Mouse (Mus musculus) midbrain, embryonic 11.5 days (tissue): ENCODE results near the gene Zic2. TPM values are rescaled to one million over a fixed set of nuclear protein-coding genes. Genes with fewer than 3 reads are reported as not detected.
A peak's percentile ranks its signal among the peaks of the same experiment; 100 is the strongest.

ENCODE experiments used
- ATAC-seq: fragments of 200-750 bp; cut with Nextera tagmentation; 2 replicates; pipeline ENCODE4 v1.8.0; 2017; ENCODE audit warnings: moderate TSS enrichment, moderate library complexity; ENCODE audit not compliant: low FRiP score
- DNase-seq: peaks from one replicate; pipeline ENCODE4 v3.0.0; 2015; ENCODE audit warnings: low spot score; ENCODE audit errors: missing footprints
- H3K27ac ChIP-seq: fragments of 300-500 bp; sonication (generic); 2 replicates; pipeline ENCODE4 v1.5.1; 2014; ENCODE audit warnings: low read depth, low read length
- H3K27me3 ChIP-seq: fragments of 300-500 bp; sonication (generic); 2 replicates; pipeline ENCODE4 v1.6.1; 2014; ENCODE audit warnings: mild to moderate bottlenecking, low read length, moderate library complexity, mixed read lengths; ENCODE audit not compliant: control insufficient read depth, insufficient read depth
- H3K36me3 ChIP-seq: fragments of 300-500 bp; sonication (generic); 2 replicates; pipeline ENCODE4 v1.6.1; 2014; ENCODE audit warnings: mild to moderate bottlenecking, low read length, moderate library complexity, mixed read lengths; ENCODE audit not compliant: control insufficient read depth, insufficient read depth
- H3K4me1 ChIP-seq: fragments of 300-500 bp; sonication (generic); 2 replicates; pipeline ENCODE4 v1.6.1; 2014; ENCODE audit warnings: low read length; ENCODE audit not compliant: control insufficient read depth, insufficient read depth
- H3K4me2 ChIP-seq: fragments of 300-500 bp; sonication (generic); 2 replicates; pipeline ENCODE4 v1.6.1; 2014; ENCODE audit warnings: mild to moderate bottlenecking, moderate library complexity
- H3K4me3 ChIP-seq: fragments of 300-500 bp; sonication (generic); 2 replicates; pipeline ENCODE4 v1.5.1; 2014; ENCODE audit warnings: low read depth, low read length
- H3K9ac ChIP-seq: fragments of 300-500 bp; sonication (generic); 2 replicates; pipeline ENCODE4 v1.6.1; 2014; ENCODE audit warnings: low read length
- H3K9me3 ChIP-seq: fragments of 300-500 bp; sonication (generic); 2 replicates; pipeline ENCODE4 v1.6.1; 2016; ENCODE audit warnings: low read length; ENCODE audit not compliant: control insufficient read depth
- WGBS: fragments of 180-500 bp; shearing (Covaris S2); extraction: QIAGEN DNeasy Blood & Tissue Kit; methylation state at CpG from one replicate; pipeline ENCODE4 v1.1.7; 2014; 5-methylcytosine and 5-hydroxymethylcytosine counted together
- polyA plus RNA-seq: library from polyadenylated mRNA; unstranded; fragments of >200 nt; fragmentation: Nextera tagmentation; extraction: Ambion mirVana; gene quantifications from 2 replicates; pipeline ENCODE4 v1.2.1, GENCODE M21; 2014

The Zic2 gene
- polyA plus RNA-seq, 1 experiment from 2014 or later, result 5.8 TPM

DNA sequence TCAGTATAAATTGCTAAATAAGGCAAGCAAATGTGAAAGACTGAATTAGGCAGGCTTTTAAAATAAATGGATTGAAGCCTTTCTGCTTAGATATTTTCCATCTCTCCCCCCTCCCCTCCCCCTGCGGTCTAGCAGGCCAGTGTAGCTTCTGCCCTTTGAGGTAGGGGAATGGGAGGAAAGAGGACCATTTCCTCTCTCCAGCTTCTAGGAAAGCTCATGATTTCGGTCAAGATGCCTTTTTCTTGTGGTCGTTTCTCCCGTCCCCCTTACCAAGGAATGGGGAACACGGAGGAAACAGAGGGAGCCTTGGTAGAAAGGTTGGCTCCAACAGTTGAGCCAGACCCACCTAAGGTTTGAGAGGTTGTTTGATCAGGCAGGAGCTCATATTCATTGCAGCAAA is 2.6 kb upstream of the Zic2 start:
- 2% methylated on average over 5 of the region's 5 CpGs for WGBS
- Histone ChIP-seq H3K9me3 (no peaks in the 10 kb centered on the region), H3K27ac (no peak overlapping the region; the same call in 1 of the 2 replicates), H3K9ac (peak overlapping the region; percentile 59; the same call in 1 of the 2 replicates), H3K4me2 (peak overlapping the region; percentile 62), H3K4me3 (peak overlapping the region; percentile 75), H3K27me3 (peaks cover 69% of the 10 kb centered on the region), H3K36me3 (no peaks in the 10 kb centered on the region), H3K4me1 (peaks cover 11% of the 10 kb centered on the region)
- peak; percentile 93 for DNase-seq
- no peak for ATAC-seq

- Histone ChIP-seq H3K4me3 (peak overlapping the region; percentile 75), H3K27ac (peak overlapping the region; percentile 97; the same call in 1 of the 2 replicates), H3K4me1 (peaks cover 11% of the 10 kb centered on the region), H3K9me3 (no peaks in the 10 kb centered on the region), H3K9ac (peak overlapping the region; percentile 51), H3K4me2 (peak overlapping the region; percentile 62), H3K27me3 (peaks cover 65% of the 10 kb centered on the region), H3K36me3 (no peaks in the 10 kb centered on the region)
- WGBS, result under 1% methylated on average over 17 of the region's 17 CpGs
- ATAC-seq (peak; percentile 4), DNase-seq (peak; percentile 93)
Observed at GRCm38 (mm10) chr14:122473211-122473751, 2.0 kb upstream of the Zic2 start.

DNA sequence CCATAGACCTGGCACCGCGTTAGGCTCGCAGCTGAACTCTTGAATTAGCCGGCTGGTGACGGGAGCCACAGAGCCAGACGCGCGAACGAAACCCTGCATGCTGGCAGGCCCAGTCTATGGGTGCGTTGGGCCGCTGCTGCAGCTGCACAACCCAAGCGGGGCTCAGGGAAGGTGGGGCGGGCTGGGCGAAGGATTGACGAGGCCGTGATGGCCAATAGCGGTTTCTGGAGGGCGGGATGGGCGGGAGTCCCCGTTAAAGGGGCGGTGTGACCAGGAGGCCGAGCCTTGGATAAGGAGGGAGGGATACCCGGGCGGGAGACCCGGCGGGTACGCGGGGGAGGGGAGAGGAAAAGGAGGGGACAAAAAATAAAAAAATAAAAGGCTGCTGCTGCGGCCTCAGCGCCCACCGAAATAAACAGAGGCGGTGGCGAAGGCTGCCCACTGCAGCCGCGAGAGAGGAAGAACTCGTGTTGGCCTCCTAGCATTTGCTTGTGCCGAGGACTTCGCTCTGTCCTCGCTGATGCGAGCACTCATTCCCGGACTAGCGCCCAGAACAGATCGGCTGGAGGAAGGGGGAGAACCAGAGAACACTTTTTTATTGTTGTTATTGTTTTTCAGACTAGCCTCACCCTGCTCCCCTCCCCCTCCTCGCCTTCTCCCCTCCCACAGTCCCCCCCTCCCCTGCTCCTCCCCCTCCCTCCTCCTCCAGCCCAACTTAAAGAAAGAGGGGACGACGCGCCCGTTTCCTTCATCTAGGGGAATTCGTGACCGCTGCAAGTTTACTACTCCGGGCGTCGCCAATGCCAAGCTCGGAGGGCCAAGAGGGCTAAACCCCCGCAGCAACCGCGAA is 969 bp upstream of the Zic2 start:
- H3K27ac ChIP-seq, result peak overlapping the region; percentile 97
- DNase-seq (peak; percentile 97), ATAC-seq (peak; percentile 82)
- no peaks in the 10 kb centered on the region for H3K9me3 ChIP-seq
- peak overlapping the region; percentile 62 for H3K4me2 ChIP-seq
- peak overlapping the region; percentile 75 for H3K4me3 ChIP-seq
- H3K4me1 ChIP-seq, result peaks cover 14% of the 10 kb centered on the region
- no peaks in the 10 kb centered on the region for H3K36me3 ChIP-seq
- peaks cover 62% of the 10 kb centered on the region for H3K27me3 ChIP-seq
- WGBS, result under 1% methylated on average over 56 of the region's 57 CpGs
- H3K9ac ChIP-seq, result peak overlapping the region; percentile 96

DNA sequence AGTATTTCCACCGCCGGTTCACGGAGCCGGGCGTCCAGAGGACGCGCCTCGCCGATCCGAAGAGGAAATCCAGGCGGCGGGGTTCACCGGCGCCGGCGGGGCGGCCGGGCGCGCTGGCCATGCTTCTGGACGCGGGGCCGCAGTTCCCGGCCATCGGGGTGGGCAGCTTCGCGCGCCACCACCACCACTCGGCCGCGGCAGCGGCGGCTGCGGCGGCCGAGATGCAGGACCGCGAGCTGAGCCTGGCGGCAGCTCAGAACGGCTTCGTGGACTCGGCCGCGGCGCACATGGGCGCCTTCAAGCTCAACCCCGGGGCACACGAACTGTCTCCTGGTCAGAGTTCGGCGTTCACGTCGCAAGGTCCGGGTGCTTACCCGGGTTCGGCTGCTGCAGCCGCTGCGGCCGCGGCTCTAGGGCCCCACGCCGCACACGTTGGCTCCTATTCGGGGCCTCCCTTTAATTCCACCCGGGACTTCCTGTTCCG is 364 bp downstream of the Zic2 start:
- Histone ChIP-seq H3K9ac (peak overlapping the region; percentile 96), H3K27ac (peak overlapping the region; percentile 97), H3K9me3 (no peaks in the 10 kb centered on the region), H3K27me3 (peaks cover 56% of the 10 kb centered on the region), H3K4me1 (peaks cover 14% of the 10 kb centered on the region), H3K4me2 (peak overlapping the region; percentile 62), H3K36me3 (no peaks in the 10 kb centered on the region), H3K4me3 (peak overlapping the region; percentile 75)
- ATAC-seq (peak; percentile 6; the same call in 1 of the 2 replicates), DNase-seq (no peak)
- 0% methylated on average over 65 of the region's 65 CpGs for WGBS

DNA sequence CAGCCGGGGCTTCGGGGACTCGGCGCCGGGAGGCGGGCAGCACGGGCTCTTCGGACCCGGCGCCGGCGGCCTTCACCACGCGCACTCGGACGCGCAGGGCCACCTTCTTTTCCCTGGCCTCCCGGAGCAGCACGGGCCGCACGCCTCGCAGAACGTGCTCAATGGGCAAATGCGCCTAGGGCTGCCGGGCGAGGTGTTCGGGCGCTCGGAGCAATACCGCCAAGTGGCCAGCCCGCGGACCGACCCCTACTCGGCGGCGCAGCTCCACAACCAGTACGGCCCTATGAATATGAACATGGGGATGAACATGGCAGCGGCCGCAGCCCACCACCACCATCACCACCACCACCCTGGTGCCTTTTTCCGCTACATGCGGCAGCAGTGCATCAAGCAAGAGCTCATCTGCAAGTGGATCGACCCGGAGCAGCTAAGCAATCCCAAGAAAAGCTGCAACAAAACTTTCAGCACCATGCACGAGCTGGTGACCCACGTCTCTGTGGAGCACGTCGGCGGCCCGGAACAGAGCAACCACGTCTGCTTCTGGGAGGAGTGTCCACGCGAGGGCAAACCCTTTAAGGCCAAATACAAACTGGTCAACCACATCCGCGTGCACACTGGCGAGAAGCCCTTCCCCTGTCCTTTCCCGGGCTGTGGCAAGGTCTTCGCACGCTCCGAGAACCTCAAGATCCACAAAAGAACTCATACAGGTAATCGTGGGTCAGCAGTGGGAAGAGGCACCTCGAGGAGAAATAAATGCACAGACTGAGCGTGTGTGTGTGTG is 996 bp downstream of the Zic2 start:
- H3K9ac ChIP-seq, result peak overlapping the region; percentile 96
- H3K27ac ChIP-seq, result peak overlapping the region; percentile 97
- peak overlapping the region; percentile 75 for H3K4me3 ChIP-seq
- peaks cover 14% of the 10 kb centered on the region for H3K4me1 ChIP-seq
- no peak for ATAC-seq
- under 1% methylated on average over 62 of the region's 62 CpGs for WGBS
- peak overlapping the region; percentile 62 for H3K4me2 ChIP-seq
- no peaks in the 10 kb centered on the region for H3K36me3 ChIP-seq
- H3K9me3 ChIP-seq, result no peaks in the 10 kb centered on the region
- peak; percentile 97 for DNase-seq
- peaks cover 53% of the 10 kb centered on the region for H3K27me3 ChIP-seq

DNA sequence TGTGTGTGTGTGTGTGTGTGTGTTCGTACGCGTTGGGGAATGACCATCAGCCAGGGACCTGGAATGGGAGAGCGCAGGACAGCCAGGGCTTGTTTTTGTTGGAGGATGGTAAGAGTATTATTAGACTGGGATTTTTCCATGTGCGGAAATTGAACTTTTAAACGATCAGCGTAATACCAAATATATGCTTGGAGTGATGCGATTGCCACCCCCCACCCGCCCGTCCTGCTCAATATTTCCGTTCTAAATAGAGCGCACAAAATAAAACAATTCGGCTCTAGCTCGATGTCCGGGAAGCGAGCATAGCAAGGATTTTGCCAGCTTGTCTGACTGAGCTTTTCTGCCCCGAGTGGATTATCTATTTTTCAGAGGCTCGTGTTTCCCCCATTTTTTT is 1.6 kb downstream of the Zic2 start:
- 1% methylated on average over 18 of the region's 18 CpGs for WGBS
- Histone ChIP-seq H3K4me3 (peak overlapping the region; percentile 75), H3K27me3 (peaks cover 53% of the 10 kb centered on the region), H3K4me1 (peaks cover 13% of the 10 kb centered on the region), H3K27ac (peak overlapping the region; percentile 97), H3K9me3 (no peaks in the 10 kb centered on the region), H3K4me2 (peak overlapping the region; percentile 62), H3K36me3 (no peaks in the 10 kb centered on the region), H3K9ac (peak overlapping the region; percentile 96)
- DNase-seq (peak; percentile 94), ATAC-seq (no peak)

- peak overlapping the region; percentile 96 for H3K9ac ChIP-seq
- H3K4me2 ChIP-seq, result peak overlapping the region; percentile 62
- peak overlapping the region; percentile 97 for H3K27ac ChIP-seq
- H3K36me3 ChIP-seq, result no peaks in the 10 kb centered on the region
- no peaks in the 10 kb centered on the region for H3K9me3 ChIP-seq
- WGBS, result under 1% methylated on average over 20 of the region's 20 CpGs
- ATAC-seq, result no peak
- H3K27me3 ChIP-seq, result peaks cover 56% of the 10 kb centered on the region
- H3K4me1 ChIP-seq, result peaks cover 16% of the 10 kb centered on the region
- DNase-seq, result peak; percentile 98
- peak overlapping the region; percentile 75 for H3K4me3 ChIP-seq
Observed at GRCm38 (mm10) chr14:122477261-122477671, 2.0 kb downstream of the Zic2 start.

- H3K27ac ChIP-seq, result peak overlapping the region; percentile 50
- H3K9me3 ChIP-seq, result no peaks in the 10 kb centered on the region
- ATAC-seq (no peak), DNase-seq (no peak)
- H3K9ac ChIP-seq, result peak overlapping the region; percentile 96
- H3K4me2 ChIP-seq, result peak overlapping the region; percentile 62
- no peaks in the 10 kb centered on the region for H3K36me3 ChIP-seq
- H3K4me3 ChIP-seq, result peak overlapping the region; percentile 75
- H3K4me1 ChIP-seq, result peaks cover 15% of the 10 kb centered on the region
- peaks cover 59% of the 10 kb centered on the region for H3K27me3 ChIP-seq
- 1% methylated on average over 9 of the region's 9 CpGs for WGBS
Observed at GRCm38 (mm10) chr14:122477971-122478573, 2.8 kb downstream of the Zic2 start.
